Mouse (Mus musculus) c-Kit-positive CD71-positive TER-119-positive erythroid progenitor cells, embryonic 14.5 days (primary cell): ENCODE measurements around the gene Vegfb.
"Not testable (repeated sequence)": the region's sequence is repeated elsewhere in the genome, so short reads cannot be mapped to it uniquely, and the experiment has no call there.

Experiments
- DNase-seq: peaks from one replicate; pipeline ENCODE4 v3.0.0-alpha.2; 2013; ENCODE audit warnings: low spot score

Vegfb gene

GRCm38 (mm10) chr19:6992011-6992858 is 4.8 kb upstream of the Vegfb start, which contains the start of gene Dnajc4:
Gene Dnajc4, minus strand, starts transcription at chr19:6992572.
- DNase-seq: peak; percentile 98

GRCm38 (mm10) chr19:6991166-6991565 is 3.7 kb upstream of the Vegfb start:
- not testable (repeated sequence) for DNase-seq

- DNase-seq: no peak
Measured at GRCm38 (mm10) chr19:6990712-6991111, 3.3 kb upstream of the Vegfb start.

GRCm38 (mm10) chr19:6989251-6989650 is 1.8 kb upstream of the Vegfb start:
- DNase-seq: no peak

- no peak for DNase-seq
Measured at GRCm38 (mm10) chr19:6987904-6988285, 444 bp upstream of the Vegfb start.

- DNase-seq: no peak
Measured at GRCm38 (mm10) chr19:6985951-6986708, 1.3 kb downstream of the Vegfb start.

GRCm38 (mm10) chr19:6985300-6985699 is 2.2 kb downstream of the Vegfb start:
- DNase-seq: no peak

- no peak for DNase-seq
Measured at GRCm38 (mm10) chr19:6983621-6984020, 3.8 kb downstream of the Vegfb start.

GRCm38 (mm10) chr19:6981465-6981864 is 6.0 kb downstream of the Vegfb start:
- DNase-seq: no peak

- peak; percentile 99 for DNase-seq
Measured at GRCm38 (mm10) chr19:6980381-6981093, 6.9 kb downstream of the Vegfb start, which contains the start of gene Fkbp2. Gene Fkbp2, minus strand, starts transcription at chr19:6980501.

GRCm38 (mm10) chr19:6979486-6980380 is 7.7 kb downstream of the Vegfb start:
- peak; percentile 99 for DNase-seq

GRCm38 (mm10) chr19:6979001-6979479 is 8.4 kb downstream of the Vegfb start:
- peak; percentile 64 for DNase-seq

- no peak for DNase-seq
Measured at GRCm38 (mm10) chr19:6978639-6978974, 8.8 kb downstream of the Vegfb start.

- DNase-seq: no peak
Measured at GRCm38 (mm10) chr19:6977759-6978638, 9.5 kb downstream of the Vegfb start.

- DNase-seq: no peak
Measured at GRCm38 (mm10) chr19:6975537-6976521, 11.6 kb downstream of the Vegfb start, which contains the start of gene Plcb3. Gene Plcb3, minus strand, starts transcription at chr19:6976470.

GRCm38 (mm10) chr19:6974211-6975205 is 12.9 kb downstream of the Vegfb start, which contains the start of gene Ppp1r14b:
Gene Ppp1r14b, plus strand, starts transcription at chr19:6974968.
- DNase-seq: peak; percentile 82

GRCm38 (mm10) chr19:6973581-6974190 is 13.8 kb downstream of the Vegfb start:
- DNase-seq: no peak
